Mouse (Mus musculus) v-Abl transformed pro-B cells (cell line): Measurements from ENCODE around the gene Selenof.

ENCODE experiments used
- in situ Hi-C, 2 experiments: fragments of 400-800 bp; cut with MboI; formaldehyde crosslinking; loops; one replicate each; pipeline ENCODE4 v1.15.1; 2025; ENCODE audit not compliant: unreplicated experiment in 2 of 2

Selenof gene

GRCm38 (mm10) chr3:144561511-144562250 is 8.4 kb upstream of the Selenof start:
- in situ Hi-C loops, result loop anchor here in 1 of 2 experiments (5.0 kb wide), 1 partner anchor 84 kb away; no protein-coding TSS in a partner anchor

GRCm38 (mm10) chr3:144563916-144564315 is 6.2 kb upstream of the Selenof start:
- in situ Hi-C loops, result loop anchor here in 1 of 2 experiments (5.0 kb wide), 1 partner anchor 87 kb away; no protein-coding TSS in a partner anchor

GRCm38 (mm10) chr3:144565212-144565611 is 4.9 kb upstream of the Selenof start:
- in situ Hi-C loops, result no loop called here

GRCm38 (mm10) chr3:144568861-144569361 is 1.2 kb upstream of the Selenof start:
- in situ Hi-C loops, result no loop called here

GRCm38 (mm10) chr3:144569401-144569971 is 618 bp upstream of the Selenof start:
- in situ Hi-C loops, result no loop called here

GRCm38 (mm10) chr3:144570816-144571487 is 848 bp downstream of the Selenof start:
- in situ Hi-C loops, result loop anchor here in 1 of 2 experiments (10.0 kb wide), 3 partner anchors 144 to 1686 kb away; partner anchors contain the start of genes Lmo4 and Pkn2

GRCm38 (mm10) chr3:144574256-144574655 is 4.2 kb downstream of the Selenof start:
- in situ Hi-C loops, result loop anchor here in 1 of 2 experiments (10.0 kb wide), 3 partner anchors 141 to 1689 kb away; partner anchors contain the start of genes Lmo4 and Pkn2

- in situ Hi-C loops, result loop anchor here in 1 of 2 experiments (10.0 to 25.0 kb wide), 4 partner anchors 137 to 1693 kb away; partner anchors contain the start of genes Bcl10, Lmo4 and Pkn2
Observed at GRCm38 (mm10) chr3:144577366-144578340, 7.5 kb downstream of the Selenof start.

GRCm38 (mm10) chr3:144578921-144579320 is 8.8 kb downstream of the Selenof start:
- in situ Hi-C loops, result loop anchor here in 1 of 2 experiments (10.0 to 25.0 kb wide), 4 partner anchors 136 to 1694 kb away; partner anchors contain the start of genes Bcl10, Lmo4 and Pkn2

GRCm38 (mm10) chr3:144579796-144580195 is 9.7 kb downstream of the Selenof start:
- in situ Hi-C loops, result loop anchor here in 1 of 2 experiments (10.0 to 25.0 kb wide), 4 partner anchors 135 to 1695 kb away; partner anchors contain the start of genes Bcl10, Lmo4 and Pkn2

GRCm38 (mm10) chr3:144580281-144580680 is 10.2 kb downstream of the Selenof start:
- in situ Hi-C loops, result loop anchor here in 1 of 2 experiments (25.0 kb wide), 1 partner anchor 1332 kb away; the partner anchor contains the start of gene Bcl10

- in situ Hi-C loops, result loop anchor here in 1 of 2 experiments (25.0 kb wide), 1 partner anchor 1330 kb away; the partner anchor contains the start of gene Bcl10
Observed at GRCm38 (mm10) chr3:144581842-144582241, 11.7 kb downstream of the Selenof start.

GRCm38 (mm10) chr3:144582306-144582705 is 12.2 kb downstream of the Selenof start:
- in situ Hi-C loops, result loop anchor here in 1 of 2 experiments (25.0 kb wide), 1 partner anchor 1330 kb away; the partner anchor contains the start of gene Bcl10

GRCm38 (mm10) chr3:144583789-144584188 is 13.7 kb downstream of the Selenof start:
- in situ Hi-C loops, result loop anchor here in 1 of 2 experiments (25.0 kb wide), 1 partner anchor 1329 kb away; the partner anchor contains the start of gene Bcl10

- in situ Hi-C loops, result loop anchor here in 1 of 2 experiments (25.0 kb wide), 1 partner anchor 1327 kb away; the partner anchor contains the start of gene Bcl10
Observed at GRCm38 (mm10) chr3:144584789-144585553, 14.9 kb downstream of the Selenof start.

GRCm38 (mm10) chr3:144586731-144587130 is 16.6 kb downstream of the Selenof start:
- in situ Hi-C loops, result loop anchor here in 1 of 2 experiments (25.0 kb wide), 1 partner anchor 1326 kb away; the partner anchor contains the start of gene Bcl10

GRCm38 (mm10) chr3:144589189-144589890 is 19.2 kb downstream of the Selenof start:
- in situ Hi-C loops, result loop anchor here in 1 of 2 experiments (25.0 kb wide), 1 partner anchor 1323 kb away; the partner anchor contains the start of gene Bcl10
